Mouse (Mus musculus) lung, embryonic 15.5 days (tissue): ENCODE results near the gene Phf20. TPM values are rescaled to one million over a fixed set of nuclear protein-coding genes. Genes with fewer than 3 reads are reported as not detected.
"Not testable (repeated sequence)": the region's sequence is repeated elsewhere in the genome, so short reads cannot be mapped to it uniquely, and the experiment has no call there.

Experiments used
- ATAC-seq: fragments of 200-750 bp; cut with Nextera tagmentation; 2 replicates; pipeline ENCODE4 v1.8.0; 2017; ENCODE audit warnings: moderate number of reproducible peaks, borderline replicate concordance; ENCODE audit not compliant: low FRiP score, low TSS enrichment; ENCODE audit errors: extremely low read depth
- H3K27ac ChIP-seq: fragments of 300-500 bp; sonication (generic); 2 replicates; pipeline ENCODE4 v1.5.1; 2015; ENCODE audit warnings: moderate library complexity, mild to moderate bottlenecking, inconsistent platforms
- H3K27me3 ChIP-seq: fragments of 300-500 bp; sonication (generic); 2 replicates; pipeline ENCODE4 v1.6.1; 2015; ENCODE audit warnings: inconsistent platforms
- H3K36me3 ChIP-seq: fragments of 300-500 bp; sonication (generic); 2 replicates; pipeline ENCODE4 v1.6.1; 2015; ENCODE audit warnings: inconsistent platforms
- H3K4me1 ChIP-seq: fragments of 300-500 bp; sonication (generic); 2 replicates; pipeline ENCODE4 v1.6.1; 2015; ENCODE audit warnings: inconsistent platforms
- H3K4me2 ChIP-seq: fragments of 300-500 bp; sonication (generic); 2 replicates; pipeline ENCODE4 v1.6.1; 2015; ENCODE audit warnings: inconsistent platforms, mild to moderate bottlenecking, moderate library complexity
- H3K4me3 ChIP-seq: fragments of 300-500 bp; sonication (generic); 2 replicates; pipeline ENCODE4 v1.5.1; 2015; ENCODE audit warnings: mild to moderate bottlenecking, inconsistent platforms
- H3K9ac ChIP-seq: fragments of 300-500 bp; sonication (generic); 2 replicates; pipeline ENCODE4 v1.6.1; 2015; ENCODE audit warnings: inconsistent platforms
- H3K9me3 ChIP-seq: fragments of 300-500 bp; sonication (generic); 2 replicates; pipeline ENCODE4 v1.6.1; 2016; ENCODE audit warnings: inconsistent platforms
- WGBS: fragments of 180-500 bp; shearing (Covaris S2); methylation state at CpG from one replicate; pipeline ENCODE4 v1.1.7; 2015; 5-methylcytosine and 5-hydroxymethylcytosine counted together
- polyA plus RNA-seq: library from polyadenylated mRNA; unstranded; fragments of >200 nt; fragmentation: Nextera tagmentation; extraction: Ambion mirVana; gene quantifications from 2 replicates; pipeline ENCODE4 v1.2.1, GENCODE M21; 2015

The Phf20 gene
- polyA plus RNA-seq, 1 experiment from 2014 or later: 62.2 TPM

- H3K4me1 ChIP-seq: peaks cover 26% of the 10 kb centered on the region
- no peak overlapping the region for H3K9ac ChIP-seq
- no peak overlapping the region for H3K4me3 ChIP-seq
- H3K27ac ChIP-seq: no peak overlapping the region
- H3K36me3 ChIP-seq: peaks cover 11% of the 10 kb centered on the region; the same call in 1 of the 2 replicates
- no peak overlapping the region for H3K4me2 ChIP-seq
- no peaks in the 10 kb centered on the region for H3K9me3 ChIP-seq
- no peaks in the 10 kb centered on the region for H3K27me3 ChIP-seq
- WGBS: 85% methylated on average over 6 of the region's 6 CpGs
- no peak for ATAC-seq
Observed at GRCm38 (mm10) chr2:156203917-156204316, 7.7 kb downstream of the Phf20 start.

GRCm38 (mm10) chr2:156217786-156218185, 21.5 kb downstream of the Phf20 start:
- Histone ChIP-seq H3K27me3 (no peaks in the 10 kb centered on the region), H3K9ac (no peak overlapping the region), H3K4me1 (no peaks in the 10 kb centered on the region), H3K27ac (no peak overlapping the region), H3K36me3 (peaks cover 4% of the 10 kb centered on the region; the same call in 1 of the 2 replicates), H3K9me3 (no peaks in the 10 kb centered on the region), H3K4me2 (no peak overlapping the region), H3K4me3 (no peak overlapping the region)
- WGBS: 62% methylated on average over 1 of the region's 1 CpGs
- no peak for ATAC-seq

GRCm38 (mm10) chr2:156222100-156222499, 25.8 kb downstream of the Phf20 start:
- no peak for ATAC-seq
- H3K27me3 ChIP-seq: no peaks in the 10 kb centered on the region
- H3K4me2 ChIP-seq: no peak overlapping the region
- H3K9ac ChIP-seq: no peak overlapping the region
- H3K36me3 ChIP-seq: peaks cover 30% of the 10 kb centered on the region
- H3K9me3 ChIP-seq: no peaks in the 10 kb centered on the region
- H3K27ac ChIP-seq: no peak overlapping the region
- H3K4me1 ChIP-seq: no peaks in the 10 kb centered on the region
- no peak overlapping the region for H3K4me3 ChIP-seq

GRCm38 (mm10) chr2:156224043-156224442, 27.8 kb downstream of the Phf20 start:
- Histone ChIP-seq H3K36me3 (peaks cover 30% of the 10 kb centered on the region), H3K4me2 (no peak overlapping the region), H3K4me3 (no peak overlapping the region), H3K4me1 (no peaks in the 10 kb centered on the region), H3K9me3 (no peaks in the 10 kb centered on the region), H3K27me3 (no peaks in the 10 kb centered on the region), H3K9ac (no peak overlapping the region), H3K27ac (no peak overlapping the region)
- 80% methylated on average over 5 of the region's 5 CpGs for whole genome bisulfite sequencing
- ATAC-seq: no peak

GRCm38 (mm10) chr2:156227689-156228088, 31.4 kb downstream of the Phf20 start:
- Histone ChIP-seq H3K4me3 (no peak overlapping the region), H3K9me3 (no peaks in the 10 kb centered on the region), H3K4me1 (no peaks in the 10 kb centered on the region), H3K27ac (no peak overlapping the region), H3K4me2 (no peak overlapping the region), H3K27me3 (no peaks in the 10 kb centered on the region), H3K9ac (no peak overlapping the region), H3K36me3 (peaks cover 43% of the 10 kb centered on the region)
- 97% methylated on average over 1 of the region's 1 CpGs for WGBS
- ATAC-seq: no peak

DNA sequence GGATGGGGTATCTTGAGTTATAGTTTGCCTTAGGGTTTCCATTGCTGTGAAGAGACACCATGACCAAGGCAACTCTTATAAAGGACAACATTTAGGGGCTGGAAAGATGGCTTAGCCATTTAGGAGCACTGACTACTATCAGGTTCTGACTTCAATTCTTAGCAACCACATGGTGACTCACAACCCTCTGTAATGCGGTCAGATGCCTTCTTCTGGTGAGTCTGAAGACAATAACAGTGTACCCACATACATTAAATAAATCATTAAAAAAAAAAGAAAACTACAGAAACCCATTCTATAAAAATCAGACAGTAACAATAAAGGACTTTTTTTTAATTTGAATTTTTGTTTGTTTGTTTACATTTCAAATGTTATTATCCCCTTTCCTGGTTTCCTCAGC, 32.9 kb downstream of the Phf20 start:
- Histone ChIP-seq H3K4me2 (no peak overlapping the region), H3K27me3 (no peaks in the 10 kb centered on the region), H3K27ac (no peak overlapping the region), H3K9ac (no peak overlapping the region), H3K9me3 (no peaks in the 10 kb centered on the region), H3K4me1 (no peaks in the 10 kb centered on the region), H3K36me3 (peaks cover 39% of the 10 kb centered on the region), H3K4me3 (no peak overlapping the region)
- 96% methylated on average over 1 of the region's 1 CpGs for WGBS
- no peak for ATAC-seq

DNA sequence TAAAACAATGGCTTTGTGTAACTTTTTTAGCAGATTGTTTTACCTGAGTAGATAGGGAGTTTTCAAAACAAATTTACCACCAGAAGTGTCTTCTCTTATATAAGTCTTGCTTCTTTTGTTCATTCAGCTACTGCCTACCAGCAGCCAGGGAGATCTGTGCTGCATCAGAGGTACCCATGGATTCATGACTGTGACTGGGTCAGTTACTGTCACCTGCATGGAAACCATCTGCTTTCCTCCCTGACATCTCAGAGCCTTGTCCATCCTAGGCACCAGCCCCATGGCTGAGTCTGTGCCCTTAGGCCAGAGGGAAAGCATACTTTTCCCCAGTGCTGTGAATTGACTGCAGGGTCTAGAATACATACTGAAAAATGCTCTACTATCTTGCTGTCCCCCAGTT, 35.1 kb downstream of the Phf20 start:
- ATAC-seq: no peak
- no peaks in the 10 kb centered on the region for H3K4me1 ChIP-seq
- peaks cover 35% of the 10 kb centered on the region for H3K36me3 ChIP-seq

GRCm38 (mm10) chr2:156233275-156233948, 37.1 kb downstream of the Phf20 start:
- Histone ChIP-seq H3K4me3 (no peak overlapping the region), H3K9ac (no peak overlapping the region), H3K27ac (no peak overlapping the region), H3K4me2 (no peak overlapping the region), H3K27me3 (no peaks in the 10 kb centered on the region), H3K4me1 (no peaks in the 10 kb centered on the region), H3K36me3 (peaks cover 40% of the 10 kb centered on the region), H3K9me3 (no peaks in the 10 kb centered on the region)
- WGBS: 78% methylated on average over 3 of the region's 3 CpGs
- no peak for ATAC-seq

More for the DNA sequence above, 35.1 kb downstream of the Phf20 start:
- H3K9me3 ChIP-seq: no peaks in the 10 kb centered on the region
- no peaks in the 10 kb centered on the region for H3K27me3 ChIP-seq
- no peak overlapping the region for H3K9ac ChIP-seq
- no peak overlapping the region for H3K27ac ChIP-seq
- no peak overlapping the region for H3K4me3 ChIP-seq
- H3K4me2 ChIP-seq: no peak overlapping the region

DNA sequence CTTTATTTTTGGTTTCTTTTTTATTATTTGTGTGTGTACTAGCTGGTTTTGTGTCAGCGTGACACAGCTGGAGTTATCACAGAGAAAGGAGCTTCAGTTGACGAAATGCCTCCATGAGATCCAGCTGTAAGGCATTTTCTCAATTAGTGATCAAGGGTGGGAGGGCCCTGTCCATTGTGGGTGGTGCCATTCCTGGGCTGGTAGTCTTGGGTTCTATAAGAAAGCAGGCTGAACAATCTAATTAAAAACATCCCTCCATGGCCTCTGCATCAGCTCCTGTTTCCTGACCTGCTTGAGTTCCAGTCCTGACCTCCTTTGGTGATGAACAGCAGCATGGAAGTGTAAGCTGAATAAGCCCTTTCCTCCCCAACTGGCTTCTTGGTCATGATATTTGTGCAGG, 37.8 kb downstream of the Phf20 start:
- 78% methylated on average over 2 of the region's 2 CpGs for WGBS
- H3K36me3 ChIP-seq: peaks cover 40% of the 10 kb centered on the region
- not testable (repeated sequence) for H3K9me3 ChIP-seq, H3K27me3 ChIP-seq, ATAC-seq, H3K4me1 ChIP-seq, H3K9ac ChIP-seq, H3K4me3 ChIP-seq, H3K4me2 ChIP-seq, H3K27ac ChIP-seq

- Histone ChIP-seq H3K36me3 (peaks cover 43% of the 10 kb centered on the region), H3K27me3 (no peaks in the 10 kb centered on the region), H3K4me3 (no peak overlapping the region), H3K4me1 (no peaks in the 10 kb centered on the region), H3K4me2 (no peak overlapping the region), H3K9me3 (no peaks in the 10 kb centered on the region), H3K27ac (no peak overlapping the region), H3K9ac (no peak overlapping the region)
- WGBS: 81% methylated on average over 4 of the region's 4 CpGs
- peak; percentile 39; the same call in 1 of the 2 replicates for ATAC-seq
Observed at GRCm38 (mm10) chr2:156235847-156236246, 39.6 kb downstream of the Phf20 start.

GRCm38 (mm10) chr2:156241662-156242061, 45.4 kb downstream of the Phf20 start:
- Histone ChIP-seq H3K27ac (no peak overlapping the region), H3K4me2 (no peak overlapping the region), H3K4me1 (no peaks in the 10 kb centered on the region), H3K4me3 (no peak overlapping the region), H3K9ac (no peak overlapping the region), H3K27me3 (no peaks in the 10 kb centered on the region), H3K9me3 (no peaks in the 10 kb centered on the region), H3K36me3 (peaks cover 21% of the 10 kb centered on the region; the same call in 1 of the 2 replicates)
- WGBS: 77% methylated on average over 2 of the region's 2 CpGs
- no peak for ATAC-seq

- peaks cover 15% of the 10 kb centered on the region; the same call in 1 of the 2 replicates for H3K36me3 ChIP-seq
Observed at GRCm38 (mm10) chr2:156243011-156243410, 46.7 kb downstream of the Phf20 start.

DNA sequence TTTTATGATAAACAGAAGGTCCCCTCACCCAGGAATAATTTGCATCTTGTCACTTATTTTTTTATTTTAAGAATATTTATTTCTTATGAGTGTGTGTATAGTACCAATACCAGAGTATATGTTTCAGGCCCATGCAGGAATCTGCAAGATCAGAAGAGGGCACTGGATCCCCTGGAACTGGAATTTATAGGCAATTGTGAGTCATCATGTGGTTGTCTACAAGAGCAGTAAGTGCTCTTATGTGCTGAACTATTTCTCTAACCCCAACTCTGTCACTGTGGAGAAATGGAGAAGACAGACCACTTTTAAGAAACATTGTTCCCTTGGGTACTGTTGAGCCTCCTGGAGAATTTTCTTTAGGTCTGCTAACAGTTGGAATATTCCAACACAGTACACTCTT, 51.3 kb downstream of the Phf20 start:
- Histone ChIP-seq H3K4me3 (no peak overlapping the region), H3K4me2 (no peak overlapping the region), H3K36me3 (peaks cover 18% of the 10 kb centered on the region), H3K9ac (no peak overlapping the region), H3K9me3 (no peaks in the 10 kb centered on the region), H3K27me3 (no peaks in the 10 kb centered on the region), H3K4me1 (no peaks in the 10 kb centered on the region), H3K27ac (no peak overlapping the region)
- ATAC-seq: no peak

More at GRCm38 (mm10) chr2:156243011-156243410, 46.7 kb downstream of the Phf20 start:
- Histone ChIP-seq H3K9me3 (no peaks in the 10 kb centered on the region), H3K4me1 (no peaks in the 10 kb centered on the region), H3K9ac (no peak overlapping the region), H3K27ac (no peak overlapping the region), H3K4me3 (no peak overlapping the region), H3K27me3 (no peaks in the 10 kb centered on the region), H3K4me2 (no peak overlapping the region)
- ATAC-seq: no peak
- WGBS: 94% methylated on average over 8 of the region's 8 CpGs
